Mouse (Mus musculus) erythroblast, adult 5-6 weeks (primary cell): ENCODE data around the gene Pqlc2. TPM values are rescaled to one million over a fixed set of nuclear protein-coding genes. Genes with fewer than 3 reads are reported as not detected.

Source experiments
- ATAC-seq: replicated peaks from 2 replicates; pipeline ENCODE4 v1.8.0; 2016; ENCODE audit warnings: moderate number of reproducible peaks, mild to moderate bottlenecking, moderate TSS enrichment, inconsistent platforms; ENCODE audit not compliant: poor library complexity, low FRiP score, severe bottlenecking
- total RNA-seq, 2 experiments: library from RNA; stranded (forward) in 1 of 2; stranded (reverse) in 1 of 2; fragments of 150-400 nt in 1 of 2; fragments of 200-764, 138-1000 nt in 1 of 2; gene quantifications; 2 replicates each; pipeline versions ENCODE4 v1.2.3 to v1.2.4; 2015 to 2017; ENCODE audit warnings: low replicate concordance in 2 of 2

Pqlc2 gene
- total RNA-seq, 2 experiments from 2014 or later = 1.5 TPM; not detected in 1

- no peak for ATAC-seq
Measured at GRCm38 (mm10) chr4:139270168-139270567, 40.3 kb downstream of the Pqlc2 start.

- ATAC-seq = no peak
Measured at GRCm38 (mm10) chr4:139268242-139268641, 42.3 kb downstream of the Pqlc2 start.

GRCm38 (mm10) chr4:139267335-139267734 lies 43.2 kb downstream of the Pqlc2 start:
- no peak for ATAC-seq

- no peak for ATAC-seq
Measured at GRCm38 (mm10) chr4:139266500-139266865, 44.0 kb downstream of the Pqlc2 start.

GRCm38 (mm10) chr4:139265783-139266499 lies 44.6 kb downstream of the Pqlc2 start:
- no peak for ATAC-seq

GRCm38 (mm10) chr4:139262981-139263380 lies 47.5 kb downstream of the Pqlc2 start:
- no peak for ATAC-seq

- no peak for ATAC-seq
Measured at GRCm38 (mm10) chr4:139259302-139259871, 51.1 kb downstream of the Pqlc2 start.

GRCm38 (mm10) chr4:139258621-139259301 lies 51.7 kb downstream of the Pqlc2 start:
- ATAC-seq = no peak

- ATAC-seq = no peak
Measured at GRCm38 (mm10) chr4:139256708-139257107, 53.8 kb downstream of the Pqlc2 start.

GRCm38 (mm10) chr4:139256146-139256545 lies 54.4 kb downstream of the Pqlc2 start:
- ATAC-seq = no peak

- ATAC-seq = no peak
Measured at GRCm38 (mm10) chr4:139253206-139253605, 57.3 kb downstream of the Pqlc2 start.

GRCm38 (mm10) chr4:139252051-139252760 lies 58.3 kb downstream of the Pqlc2 start:
- peak; percentile 61 for ATAC-seq

- ATAC-seq = no peak
Measured at GRCm38 (mm10) chr4:139250886-139251285, 59.6 kb downstream of the Pqlc2 start.

GRCm38 (mm10) chr4:139250043-139250442 lies 60.5 kb downstream of the Pqlc2 start:
- no peak for ATAC-seq

GRCm38 (mm10) chr4:139248736-139249135 lies 61.8 kb downstream of the Pqlc2 start:
- ATAC-seq = no peak

- no peak for ATAC-seq
Measured at GRCm38 (mm10) chr4:139247966-139248365, 62.5 kb downstream of the Pqlc2 start.

GRCm38 (mm10) chr4:139246130-139246877 lies 64.2 kb downstream of the Pqlc2 start:
- ATAC-seq = no peak

- ATAC-seq = no peak
Measured at GRCm38 (mm10) chr4:139245534-139245933, 65.0 kb downstream of the Pqlc2 start.

GRCm38 (mm10) chr4:139244766-139245165 lies 65.7 kb downstream of the Pqlc2 start:
- no peak for ATAC-seq

GRCm38 (mm10) chr4:139244176-139244575 lies 66.3 kb downstream of the Pqlc2 start:
- no peak for ATAC-seq
